Mouse (Mus musculus) stomach, postnatal 0 days (tissue): ENCODE measurements around the gene Rell1. TPM values are rescaled to one million over a fixed set of nuclear protein-coding genes. Genes with fewer than 3 reads are reported as not detected.

Source experiments
- ATAC-seq: fragments of 200-750 bp; cut with Nextera tagmentation; 2 replicates; pipeline ENCODE4 v1.8.0; 2017; ENCODE audit not compliant: low FRiP score, low TSS enrichment
- DNase-seq: peaks from one replicate; pipeline ENCODE4 v3.0.0-alpha.2; 2016; ENCODE audit warnings: low spot score
- H3K27ac ChIP-seq: fragments of 300-500 bp; sonication (generic); replicated peaks from 2 replicates; pipeline ENCODE4 v1.5.1; 2014; ENCODE audit warnings: mild to moderate bottlenecking, control low read depth
- H3K27me3 ChIP-seq: fragments of 300-500 bp; sonication (generic); 2 replicates; pipeline ENCODE4 v1.6.1; 2014; ENCODE audit warnings: low read length; ENCODE audit not compliant: control insufficient read depth, insufficient read depth
- H3K36me3 ChIP-seq: fragments of 300-500 bp; sonication (generic); 2 replicates; pipeline ENCODE4 v1.6.1; 2014; ENCODE audit warnings: low read length, mixed read lengths; ENCODE audit not compliant: control insufficient read depth, insufficient read depth
- H3K4me1 ChIP-seq: fragments of 300-500 bp; sonication (generic); replicated peaks from 2 replicates; pipeline ENCODE4 v1.6.1; 2014; ENCODE audit warnings: antibody characterized with exemption; ENCODE audit not compliant: control insufficient read depth, insufficient read depth
- H3K4me2 ChIP-seq: fragments of 300-500 bp; sonication (generic); replicated peaks from 2 replicates; pipeline ENCODE4 v1.6.1; 2014; ENCODE audit warnings: low read depth, mild to moderate bottlenecking, control low read depth, moderate library complexity
- H3K4me3 ChIP-seq: fragments of 300-500 bp; sonication (generic); 2 replicates; pipeline ENCODE4 v1.5.1; 2014; ENCODE audit warnings: low read depth, low read length, control low read depth
- H3K9ac ChIP-seq: fragments of 300-500 bp; sonication (generic); 2 replicates; pipeline ENCODE4 v1.6.1; 2014; ENCODE audit warnings: mild to moderate bottlenecking, low read length, control low read depth, mixed read lengths
- H3K9me3 ChIP-seq: fragments of 300-500 bp; sonication (generic); 2 replicates; pipeline ENCODE4 v1.6.1; 2016; ENCODE audit warnings: low read length; ENCODE audit not compliant: control insufficient read depth
- CTCF ChIP-seq: IDR thresholded peaks from 2 replicates; pipeline ENCODE4 v1.5.1; 2016; ENCODE audit warnings: antibody characterized with exemption, low read depth, mild to moderate bottlenecking, moderate library complexity
- EP300 ChIP-seq: optimal IDR thresholded peaks from 2 replicates; pipeline ENCODE3; 2016; ENCODE audit warnings: antibody characterized with exemption
- WGBS: fragments of 180-500 bp; shearing (Covaris S2); extraction: QIAGEN DNeasy Blood & Tissue Kit; methylation state at CpG from one replicate; pipeline ENCODE4 v1.1.7; 2014; 5-methylcytosine and 5-hydroxymethylcytosine counted together
- polyA plus RNA-seq: library from polyadenylated mRNA; unstranded; fragments of >200 nt; fragmentation: Nextera tagmentation; extraction: Ambion mirVana; gene quantifications from 2 replicates; pipeline ENCODE4 v1.2.1, GENCODE M21; 2015

Rell1 gene
- polyA plus RNA-seq, result 16.6 and 17.4 TPM in 2 replicates

DNA sequence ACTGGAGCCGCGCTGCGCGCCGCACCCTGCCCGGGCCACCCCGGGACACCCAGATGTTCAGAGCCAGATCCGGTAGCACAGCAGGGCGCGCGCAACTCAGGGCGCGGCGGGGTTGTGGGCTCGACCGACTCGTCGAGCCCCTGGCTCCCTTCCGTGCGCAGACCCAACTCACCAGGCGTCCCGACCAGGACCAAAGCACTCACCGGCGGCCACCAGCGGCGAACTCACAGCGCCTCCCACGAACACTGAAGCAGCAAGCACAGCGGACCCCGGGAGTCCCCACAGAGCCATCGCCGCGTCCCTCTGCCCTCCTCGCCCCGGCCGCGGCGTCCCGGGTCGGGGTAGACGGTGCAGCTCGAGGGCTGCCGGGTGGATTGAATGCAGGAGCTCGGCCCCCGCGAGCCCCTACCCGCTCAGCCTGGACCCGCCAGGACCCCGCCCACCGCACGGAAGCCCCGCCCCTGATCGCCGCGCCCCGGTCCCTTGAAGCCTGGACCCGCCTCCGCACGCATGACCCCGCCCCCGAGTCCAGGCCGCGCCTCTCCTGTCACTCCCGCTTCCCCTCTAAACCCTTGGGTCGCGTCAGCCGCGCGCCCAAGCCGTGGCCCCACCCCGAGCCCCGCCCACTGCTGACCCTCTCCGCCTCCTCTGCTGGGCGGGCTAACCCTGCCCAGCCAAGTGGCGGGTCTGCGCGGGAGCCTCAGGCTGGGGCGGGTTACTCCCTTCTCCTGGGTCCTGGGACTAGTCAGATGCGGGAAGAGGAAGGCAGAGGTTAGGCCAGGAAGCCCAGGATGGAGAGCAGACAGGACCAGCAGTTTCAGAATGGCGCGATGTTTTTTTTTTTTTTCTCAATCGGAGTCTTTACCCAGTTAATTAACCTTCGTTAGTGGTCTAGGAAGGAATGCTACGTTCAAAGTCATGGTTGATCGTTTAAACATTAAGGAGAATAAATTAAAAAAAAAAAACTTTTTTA, at the start of gene Rell1:
TSS of gene Rell1 (minus strand) at position 455 of the 973 bp plus-strand sequence.
- TF ChIP-seq CTCF (peak; percentile 44), EP300 (no peak)

DNA sequence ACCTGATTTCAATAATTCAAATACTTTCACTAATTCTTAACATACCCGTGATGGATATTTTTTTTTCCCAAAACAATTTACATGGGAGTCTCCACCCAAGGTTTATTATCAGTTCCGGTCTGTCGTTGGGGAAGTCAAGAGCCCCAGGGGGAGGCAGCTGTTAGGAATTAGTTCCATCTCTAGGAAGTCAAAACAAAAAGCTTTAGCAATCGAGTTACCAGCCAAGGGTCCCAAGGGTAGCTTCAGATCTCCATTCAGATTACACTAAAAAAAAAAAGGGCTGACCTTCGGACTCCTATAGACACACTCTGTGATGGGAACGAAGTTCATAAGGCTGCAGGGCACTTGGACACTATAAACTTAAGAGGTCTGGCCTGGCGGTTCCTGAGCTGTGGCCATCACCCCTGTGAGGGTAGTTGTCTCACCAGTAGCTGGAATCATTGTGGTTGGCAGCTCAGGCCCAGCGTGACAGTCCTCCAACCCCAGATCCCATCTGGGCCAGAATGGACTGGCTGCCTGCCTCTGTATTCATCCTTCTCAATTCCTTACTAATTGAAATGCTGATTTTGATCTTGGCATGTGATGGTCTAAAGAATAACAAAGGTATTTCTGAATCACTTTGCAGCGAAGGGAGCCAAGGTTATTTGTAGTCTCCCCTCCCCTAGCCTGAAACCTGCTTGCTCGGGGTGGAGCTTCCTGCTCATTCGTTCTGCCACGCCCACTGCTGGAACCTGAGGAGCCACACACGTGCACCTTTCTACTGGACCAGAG, 44.1 kb upstream of the Rell1 start:
- no peak overlapping the region for H3K4me3 ChIP-seq
- H3K27ac ChIP-seq, result no peak overlapping the region
- no peaks in the 10 kb centered on the region for H3K9me3 ChIP-seq
- H3K4me1 ChIP-seq, result no peaks in the 10 kb centered on the region
- H3K36me3 ChIP-seq, result no peaks in the 10 kb centered on the region
- no peaks in the 10 kb centered on the region for H3K27me3 ChIP-seq
- TF ChIP-seq CTCF (no peak), EP300 (no peak)
- no peak overlapping the region for H3K4me2 ChIP-seq
- DNase-seq (no peak), ATAC-seq (no peak)
- no peak overlapping the region for H3K9ac ChIP-seq
- 82% methylated on average over 12 of the region's 13 CpGs for WGBS

More for the DNA sequence above, at the start of gene Rell1:
- Histone ChIP-seq H3K36me3 (no peaks in the 10 kb centered on the region), H3K27ac (peak within 1 kb of the TSS; percentile 86), H3K4me2 (peak within 1 kb of the TSS; percentile 82), H3K9me3 (no peaks in the 10 kb centered on the region), H3K27me3 (no peaks in the 10 kb centered on the region), H3K4me3 (peak within 1 kb of the TSS; percentile 77), H3K4me1 (peaks cover 3% of the 10 kb centered on the region; the same call in 1 of the 2 replicates), H3K9ac (peak within 1 kb of the TSS; percentile 87)
- under 1% methylated on average over 68 of the region's 85 CpGs for WGBS
- peak; percentile 98 for ATAC-seq
- peak; percentile 100 for DNase-seq

DNA sequence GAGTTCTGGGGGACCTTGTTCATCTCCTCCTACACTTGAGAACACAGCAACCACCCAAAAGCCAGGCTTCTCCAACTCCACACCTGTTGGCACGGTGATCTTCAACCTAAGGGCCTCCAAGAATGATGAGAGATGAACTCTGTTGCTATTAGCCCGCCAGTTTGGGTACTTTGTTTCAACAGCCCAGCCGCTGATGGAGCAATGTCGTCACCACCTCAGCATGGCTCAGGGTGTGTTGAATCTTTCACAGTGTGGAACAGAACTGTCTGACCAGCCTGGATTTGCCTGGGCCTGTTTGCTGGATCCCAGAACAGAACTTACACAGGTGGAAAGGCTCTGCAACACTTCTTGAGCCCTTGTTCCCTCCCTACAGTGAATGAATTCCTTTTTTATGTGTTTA, 37.9 kb upstream of the Rell1 start:
- H3K4me3 ChIP-seq, result no peak overlapping the region
- no peaks in the 10 kb centered on the region for H3K27me3 ChIP-seq
- H3K4me2 ChIP-seq, result no peak overlapping the region
- ATAC-seq (no peak), DNase-seq (no peak)
- 65% methylated on average over 4 of the region's 4 CpGs for WGBS
- H3K9ac ChIP-seq, result no peak overlapping the region
- no peaks in the 10 kb centered on the region for H3K36me3 ChIP-seq
- no peaks in the 10 kb centered on the region for H3K9me3 ChIP-seq
- TF ChIP-seq CTCF (no peak), EP300 (no peak)
- H3K27ac ChIP-seq, result no peak overlapping the region
- no peaks in the 10 kb centered on the region for H3K4me1 ChIP-seq

DNA sequence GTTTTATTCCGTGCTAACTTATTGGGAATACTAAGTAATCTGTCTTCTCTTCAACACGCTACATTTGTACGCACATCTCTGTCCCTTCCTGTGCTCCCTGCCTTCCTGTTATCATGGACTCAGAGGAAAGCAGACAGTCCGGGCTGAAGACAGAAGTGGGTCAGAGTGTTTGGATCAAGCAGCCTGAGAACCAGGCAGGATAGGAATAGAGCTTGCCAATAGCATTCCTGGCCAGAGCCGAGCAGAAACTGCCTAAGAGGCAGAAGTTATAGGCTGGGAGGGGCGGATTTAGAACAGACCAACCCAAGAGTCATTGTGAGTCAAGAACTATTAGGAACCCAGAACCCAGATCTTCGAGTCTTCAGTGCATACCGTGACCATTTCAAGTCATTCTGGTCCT, 34.6 kb upstream of the Rell1 start:
- ATAC-seq (no peak), DNase-seq (no peak)
- Histone ChIP-seq H3K36me3 (no peaks in the 10 kb centered on the region), H3K4me2 (no peak overlapping the region), H3K9ac (no peak overlapping the region), H3K27ac (no peak overlapping the region), H3K4me1 (no peaks in the 10 kb centered on the region), H3K9me3 (no peaks in the 10 kb centered on the region), H3K27me3 (no peaks in the 10 kb centered on the region), H3K4me3 (no peak overlapping the region)
- WGBS, result 87% methylated on average over 8 of the region's 8 CpGs
- no peak for TF ChIP-seq EP300
- no peak for TF ChIP-seq CTCF

DNA sequence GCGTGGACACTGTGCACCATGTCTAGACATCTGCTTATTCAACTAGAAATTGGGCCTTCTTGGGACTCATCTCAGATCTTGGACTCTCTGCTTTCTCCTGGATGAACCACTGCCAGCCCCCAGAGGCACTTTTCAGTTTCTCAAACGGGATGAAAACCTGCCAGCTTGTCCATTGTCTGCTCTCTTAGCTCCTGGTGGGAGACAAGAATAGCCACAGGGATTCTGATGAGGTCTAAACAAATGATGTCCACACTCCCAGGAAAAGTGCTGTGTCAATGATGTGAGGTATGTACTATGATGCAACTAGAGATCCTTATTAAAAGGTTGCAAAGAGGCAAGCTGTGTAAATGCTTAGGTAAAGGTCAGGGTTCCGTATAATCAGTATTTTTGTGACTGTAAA, 25.2 kb upstream of the Rell1 start:
- H3K9me3 ChIP-seq, result no peaks in the 10 kb centered on the region
- H3K4me1 ChIP-seq, result no peaks in the 10 kb centered on the region
- no peak overlapping the region for H3K4me2 ChIP-seq
- no peaks in the 10 kb centered on the region for H3K27me3 ChIP-seq
- no peak overlapping the region for H3K4me3 ChIP-seq
- H3K36me3 ChIP-seq, result no peaks in the 10 kb centered on the region
- H3K27ac ChIP-seq, result no peak overlapping the region
- ATAC-seq, result no peak
- WGBS, result 66% methylated on average over 3 of the region's 3 CpGs
- no peak overlapping the region for H3K9ac ChIP-seq
- no peak for DNase-seq
- TF ChIP-seq CTCF (no peak), EP300 (no peak)
